Mouse (Mus musculus): ENCODE measurements around the gene Sdccag8. TPM values are rescaled to one million over a fixed set of nuclear protein-coding genes. Genes with fewer than 3 reads are reported as not detected.

Sdccag8 gene
- polyA plus RNA-seq, 1 experiment from 2014 or later = 11.5 TPM

GRCm38 (mm10) chr1:176991473-176991872 is 177.0 kb downstream of the Sdccag8 start:
- WGBS = 93% methylated on average over 4 of the region's 4 CpGs
- H3K9ac ChIP-seq (replicated peaks) = no peak overlapping the region
- no peaks in the 10 kb centered on the region for H3K9me3 ChIP-seq
- no peak overlapping the region for H3K4me2 ChIP-seq
- no peaks in the 10 kb centered on the region for H3K36me3 ChIP-seq
- no peak overlapping the region for H3K4me3 ChIP-seq (replicated peaks)
- ATAC-seq (ENCODE audit: insufficient number of reproducible peaks, insufficient read depth, low FRiP score, low TSS enrichment, low read depth) = no peak
- no peak overlapping the region for H3K27ac ChIP-seq
- H3K27me3 ChIP-seq = 0 out of 2 replicates have a peak, but pooled peaks cover 5% of the 10 kb centered on the region
- H3K4me1 ChIP-seq (replicated peaks) = peaks cover 20% of the 10 kb centered on the region

- no peaks in the 10 kb centered on the region for H3K36me3 ChIP-seq
- no peak for ATAC-seq (ENCODE audit: insufficient number of reproducible peaks, insufficient read depth, low FRiP score, low TSS enrichment, low read depth)
- WGBS = 88% methylated on average over 8 of the region's 8 CpGs
Observed at GRCm38 (mm10) chr1:176992517-176992916, 178.1 kb downstream of the Sdccag8 start.

GRCm38 (mm10) chr1:176993141-176994010 is 178.9 kb downstream of the Sdccag8 start:
- Histone ChIP-seq H3K4me1 (replicated peaks) (peaks cover 32% of the 10 kb centered on the region), H3K27me3 (peaks cover 13% of the 10 kb centered on the region; the same call in 1 of the 2 replicates), H3K4me3 (replicated peaks) (no peak overlapping the region), H3K36me3 (no peaks in the 10 kb centered on the region), H3K9me3 (no peaks in the 10 kb centered on the region), H3K27ac (no peak overlapping the region; the same call in 1 of the 2 replicates), H3K4me2 (no peak overlapping the region), H3K9ac (replicated peaks) (no peak overlapping the region)
- no peak for ATAC-seq (ENCODE audit: insufficient number of reproducible peaks, insufficient read depth, low FRiP score, low TSS enrichment, low read depth)
- WGBS = 81% methylated on average over 18 of the region's 18 CpGs

More at GRCm38 (mm10) chr1:176992517-176992916, 178.1 kb downstream of the Sdccag8 start:
- Histone ChIP-seq H3K4me2 (no peak overlapping the region), H3K9me3 (no peaks in the 10 kb centered on the region), H3K4me3 (replicated peaks) (no peak overlapping the region), H3K27ac (no peak overlapping the region), H3K27me3 (0 out of 2 replicates have a peak, but pooled peaks cover 5% of the 10 kb centered on the region), H3K4me1 (replicated peaks) (peaks cover 24% of the 10 kb centered on the region), H3K9ac (replicated peaks) (no peak overlapping the region)

- H3K27ac ChIP-seq = peak overlapping the region; percentile 31; the same call in 1 of the 2 replicates
- H3K27me3 ChIP-seq = peaks cover 13% of the 10 kb centered on the region; the same call in 1 of the 2 replicates
- H3K4me1 ChIP-seq (replicated peaks) = peaks cover 37% of the 10 kb centered on the region
- H3K9me3 ChIP-seq = no peaks in the 10 kb centered on the region
- WGBS = 47% methylated on average over 7 of the region's 7 CpGs
- no peak for ATAC-seq (ENCODE audit: insufficient number of reproducible peaks, insufficient read depth, low FRiP score, low TSS enrichment, low read depth)
- no peak overlapping the region for H3K4me3 ChIP-seq (replicated peaks)
- no peaks in the 10 kb centered on the region for H3K36me3 ChIP-seq
- H3K9ac ChIP-seq (replicated peaks) = no peak overlapping the region
- H3K4me2 ChIP-seq = no peak overlapping the region
Observed at GRCm38 (mm10) chr1:176994087-176994486, 179.6 kb downstream of the Sdccag8 start.

- 8% methylated on average over 11 of the region's 11 CpGs for WGBS
- Histone ChIP-seq H3K9me3 (no peaks in the 10 kb centered on the region), H3K27me3 (peaks cover 13% of the 10 kb centered on the region; the same call in 1 of the 2 replicates), H3K36me3 (no peaks in the 10 kb centered on the region), H3K4me2 (peak overlapping the region; percentile 24), H3K27ac (peak overlapping the region; percentile 68), H3K4me3 (replicated peaks) (no peak overlapping the region), H3K4me1 (replicated peaks) (peaks cover 44% of the 10 kb centered on the region), H3K9ac (replicated peaks) (no peak overlapping the region)
- ATAC-seq (ENCODE audit: insufficient number of reproducible peaks, insufficient read depth, low FRiP score, low TSS enrichment, low read depth) = peak; percentile 52; the same call in 1 of the 2 replicates
Observed at GRCm38 (mm10) chr1:176994707-176995418, 180.4 kb downstream of the Sdccag8 start.

- WGBS = 77% methylated on average over 4 of the region's 4 CpGs
- peaks cover 13% of the 10 kb centered on the region; the same call in 1 of the 2 replicates for H3K27me3 ChIP-seq
- ATAC-seq (ENCODE audit: insufficient number of reproducible peaks, insufficient read depth, low FRiP score, low TSS enrichment, low read depth) = no peak
- no peak overlapping the region for H3K4me2 ChIP-seq
- peak overlapping the region; percentile 68; the same call in 1 of the 2 replicates for H3K27ac ChIP-seq
- no peaks in the 10 kb centered on the region for H3K36me3 ChIP-seq
- no peaks in the 10 kb centered on the region for H3K9me3 ChIP-seq
- no peak overlapping the region for H3K9ac ChIP-seq (replicated peaks)
- H3K4me1 ChIP-seq (replicated peaks) = peaks cover 44% of the 10 kb centered on the region
- no peak overlapping the region for H3K4me3 ChIP-seq (replicated peaks)
Observed at GRCm38 (mm10) chr1:176995419-176995775, 180.9 kb downstream of the Sdccag8 start.

GRCm38 (mm10) chr1:176996166-176996565 is 181.7 kb downstream of the Sdccag8 start:
- no peak overlapping the region for H3K4me2 ChIP-seq
- no peak overlapping the region for H3K9ac ChIP-seq (replicated peaks)
- peaks cover 44% of the 10 kb centered on the region for H3K4me1 ChIP-seq (replicated peaks)
- no peak overlapping the region for H3K4me3 ChIP-seq (replicated peaks)
- peaks cover 13% of the 10 kb centered on the region; the same call in 1 of the 2 replicates for H3K27me3 ChIP-seq
- ATAC-seq (ENCODE audit: insufficient number of reproducible peaks, insufficient read depth, low FRiP score, low TSS enrichment, low read depth) = no peak
- no peak overlapping the region for H3K27ac ChIP-seq
- no peaks in the 10 kb centered on the region for H3K9me3 ChIP-seq
- WGBS = 92% methylated on average over 3 of the region's 3 CpGs
- H3K36me3 ChIP-seq = no peaks in the 10 kb centered on the region

- no peak for ATAC-seq (ENCODE audit: insufficient number of reproducible peaks, insufficient read depth, low FRiP score, low TSS enrichment, low read depth)
- Histone ChIP-seq H3K36me3 (no peaks in the 10 kb centered on the region), H3K4me1 (replicated peaks) (peaks cover 44% of the 10 kb centered on the region), H3K9ac (replicated peaks) (no peak overlapping the region), H3K9me3 (no peaks in the 10 kb centered on the region), H3K27ac (no peak overlapping the region), H3K4me3 (replicated peaks) (no peak overlapping the region), H3K4me2 (no peak overlapping the region), H3K27me3 (peaks cover 13% of the 10 kb centered on the region; the same call in 1 of the 2 replicates)
- 54% methylated on average over 16 of the region's 16 CpGs for WGBS
Observed at GRCm38 (mm10) chr1:176996630-176997201, 182.3 kb downstream of the Sdccag8 start.

- Histone ChIP-seq H3K36me3 (no peaks in the 10 kb centered on the region), H3K4me2 (no peak overlapping the region), H3K9ac (replicated peaks) (no peak overlapping the region), H3K4me1 (replicated peaks) (peaks cover 44% of the 10 kb centered on the region), H3K9me3 (no peaks in the 10 kb centered on the region), H3K27ac (no peak overlapping the region), H3K4me3 (replicated peaks) (no peak overlapping the region), H3K27me3 (peaks cover 13% of the 10 kb centered on the region; the same call in 1 of the 2 replicates)
- no peak for ATAC-seq (ENCODE audit: insufficient number of reproducible peaks, insufficient read depth, low FRiP score, low TSS enrichment, low read depth)
- WGBS = 55% methylated on average over 6 of the region's 6 CpGs
Observed at GRCm38 (mm10) chr1:176997254-176997653, 182.8 kb downstream of the Sdccag8 start.

- no peak overlapping the region for H3K9ac ChIP-seq (replicated peaks)
- H3K4me2 ChIP-seq = peak overlapping the region; percentile 36
- WGBS = 41% methylated on average over 33 of the region's 33 CpGs
- no peak overlapping the region for H3K27ac ChIP-seq
- no peaks in the 10 kb centered on the region for H3K36me3 ChIP-seq
- no peaks in the 10 kb centered on the region for H3K9me3 ChIP-seq
- H3K4me1 ChIP-seq (replicated peaks) = peaks cover 44% of the 10 kb centered on the region
- no peak for ATAC-seq (ENCODE audit: insufficient number of reproducible peaks, insufficient read depth, low FRiP score, low TSS enrichment, low read depth)
- H3K27me3 ChIP-seq = peaks cover 13% of the 10 kb centered on the region; the same call in 1 of the 2 replicates
- H3K4me3 ChIP-seq (replicated peaks) = no peak overlapping the region
Observed at GRCm38 (mm10) chr1:176997711-176998689, 183.5 kb downstream of the Sdccag8 start.

Data from limb, embryonic 12.5 days (tissue).